Mouse (Mus musculus) myocyte (in vitro differentiated cells): Measurements from ENCODE around the gene Insr.

Experiments
- E2F4 ChIP-seq: IDR thresholded peaks from one replicate; pipeline ENCODE4 v1.6.1; 2011; ENCODE audit warnings: mild to moderate bottlenecking, control low read depth, moderate library complexity; ENCODE audit not compliant: insufficient read depth
- MAX ChIP-seq: IDR thresholded peaks from one replicate; pipeline ENCODE4 v1.6.1; 2011; ENCODE audit warnings: low read depth, mild to moderate bottlenecking, control low read depth
- POLR2A ChIP-seq: IDR thresholded peaks from one replicate; pipeline ENCODE4 v1.6.1; 2011; ENCODE audit warnings: low read depth, mild to moderate bottlenecking, control low read depth, moderate library complexity; ENCODE audit not compliant: insufficient read length
- POLR2AphosphoS2 ChIP-seq: IDR thresholded peaks from one replicate; pipeline ENCODE4 v1.6.1; 2011; ENCODE audit warnings: low read depth, control low read depth; ENCODE audit not compliant: insufficient read length
- TCF12 ChIP-seq: IDR thresholded peaks from one replicate; pipeline ENCODE4 v1.6.1; 2011; ENCODE audit warnings: mild to moderate bottlenecking, control low read depth; ENCODE audit not compliant: poor library complexity, insufficient read depth, severe bottlenecking
- TCF3 ChIP-seq: IDR thresholded peaks from one replicate; pipeline ENCODE4 v1.6.1; 2011; ENCODE audit warnings: low read depth, control low read depth; ENCODE audit not compliant: insufficient read length

- TF ChIP-seq POLR2A (no peak), POLR2AphosphoS2 (no peak), MAX (no peak), TCF3 (no peak), E2F4 (no peak), TCF12 (no peak)
Measured at GRCm38 (mm10) chr8:3204758-3205443, 74.5 kb downstream of the Insr start.
